Mouse (Mus musculus) thymus, adult 2 months (tissue): ENCODE data around the gene Fbxl15.

Experiments used
- CTCF ChIP-seq: fragments of 200-500 bp; IDR thresholded peaks from 2 replicates; pipeline ENCODE4 v1.5.1; 2012; ENCODE audit warnings: mild to moderate bottlenecking, control low read depth, low read length, moderate library complexity, borderline replicate concordance; ENCODE audit not compliant: control insufficient read depth, poor library complexity, insufficient read depth; ENCODE audit errors: extremely low read depth
- POLR2A ChIP-seq: fragments of 200-500 bp; IDR thresholded peaks from 2 replicates; pipeline ENCODE4 v1.6.1; 2012; ENCODE audit warnings: mild to moderate bottlenecking, low read length, control low read depth, moderate library complexity; ENCODE audit not compliant: control insufficient read depth, poor library complexity, insufficient read depth; ENCODE audit errors: extremely low read depth

DNA sequence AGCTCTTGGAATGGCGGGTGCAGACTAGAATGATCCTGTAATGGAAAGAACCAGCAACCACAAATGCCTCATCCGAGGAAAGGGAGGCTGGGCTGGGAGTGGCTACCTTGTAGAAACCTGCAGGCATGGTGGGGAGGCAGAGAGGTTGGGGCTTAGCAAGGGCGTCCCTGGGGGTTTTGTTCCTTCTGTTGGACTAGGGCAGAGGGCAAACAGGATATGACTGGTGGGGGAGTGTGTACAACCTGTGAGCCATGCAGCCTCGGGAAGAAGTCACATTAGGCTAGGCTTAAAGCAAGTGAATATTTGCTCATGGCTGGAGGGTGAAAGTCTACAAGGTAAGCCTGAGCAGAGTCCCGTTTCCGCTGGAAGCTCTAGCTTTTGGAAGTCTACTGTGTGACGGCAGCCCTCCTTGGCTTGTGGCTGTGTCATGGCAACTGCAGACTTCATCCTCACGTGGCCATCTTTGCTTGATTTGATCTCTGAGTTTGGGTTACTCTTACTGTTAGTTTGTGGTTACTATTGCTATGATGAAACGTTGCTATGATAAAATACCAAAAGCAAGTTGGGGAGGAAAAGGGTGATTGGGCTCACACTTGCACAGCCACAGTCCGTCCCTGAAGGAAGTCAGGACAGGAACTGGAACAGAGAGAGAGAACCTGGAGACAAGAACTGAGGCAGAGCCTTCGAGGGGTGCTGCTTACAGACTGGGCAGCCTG lies 35.5 kb downstream of the Fbxl15 start:
- TF ChIP-seq CTCF (no peak), POLR2A (no peak)
